Mouse (Mus musculus): ENCODE results near the gene Rapgef5. TPM values are rescaled to one million over a fixed set of nuclear protein-coding genes. Genes with fewer than 3 reads are reported as not detected.

Gene Rapgef5
- polyA plus RNA-seq, 1 experiment, result 0.01 TPM

- no peaks in the 10 kb centered on the region for H3K36me3 ChIP-seq (ENCODE audit: control insufficient read depth)
- no peaks in the 10 kb centered on the region for H3K27me3 ChIP-seq (ENCODE audit: control insufficient read depth)
- no peaks in the 10 kb centered on the region for H3K9me3 ChIP-seq (ENCODE audit: control insufficient read depth, low read length)
- TF ChIP-seq TAL1 (IDR thresholded peaks at IDR 0.05; ENCODE audit: low read length) (no peak), GATA1 (IDR thresholded peaks at IDR 0.05; ENCODE audit: low read length) (no peak)
- H3K4me1 ChIP-seq (ENCODE audit: control insufficient read depth), result no peaks in the 10 kb centered on the region
- H3K4me3 ChIP-seq (replicated peaks), result no peak overlapping the region
These were observed 106.7 kb downstream of the Rapgef5 start for GRCm38 (mm10) chr12:117622972-117623371.

GRCm38 (mm10) chr12:117627311-117627710, 111.0 kb downstream of the Rapgef5 start:
- no peaks in the 10 kb centered on the region for H3K9me3 ChIP-seq (ENCODE audit: control insufficient read depth, low read length)
- H3K27me3 ChIP-seq (ENCODE audit: control insufficient read depth), result no peaks in the 10 kb centered on the region
- TF ChIP-seq TAL1 (IDR thresholded peaks at IDR 0.05; ENCODE audit: low read length) (no peak), GATA1 (IDR thresholded peaks at IDR 0.05; ENCODE audit: low read length) (no peak)
- no peaks in the 10 kb centered on the region for H3K36me3 ChIP-seq (ENCODE audit: control insufficient read depth)
- no peak overlapping the region for H3K4me3 ChIP-seq (replicated peaks)
- H3K4me1 ChIP-seq (ENCODE audit: control insufficient read depth), result no peaks in the 10 kb centered on the region

GRCm38 (mm10) chr12:117628321-117629093, 112.2 kb downstream of the Rapgef5 start:
- Histone ChIP-seq H3K4me3 (replicated peaks) (no peak overlapping the region), H3K27me3 (ENCODE audit: control insufficient read depth) (no peaks in the 10 kb centered on the region), H3K4me1 (ENCODE audit: control insufficient read depth) (no peaks in the 10 kb centered on the region), H3K36me3 (ENCODE audit: control insufficient read depth) (no peaks in the 10 kb centered on the region), H3K9me3 (ENCODE audit: control insufficient read depth, low read length) (no peaks in the 10 kb centered on the region)
- TF ChIP-seq GATA1 (IDR thresholded peaks at IDR 0.05; ENCODE audit: low read length) (no peak), TAL1 (IDR thresholded peaks at IDR 0.05; ENCODE audit: low read length) (no peak)

GRCm38 (mm10) chr12:117632133-117632532, 115.9 kb downstream of the Rapgef5 start:
- no peaks in the 10 kb centered on the region for H3K4me1 ChIP-seq (ENCODE audit: control insufficient read depth)
- H3K4me3 ChIP-seq (replicated peaks), result no peak overlapping the region
- H3K36me3 ChIP-seq (ENCODE audit: control insufficient read depth), result no peaks in the 10 kb centered on the region
- TF ChIP-seq TAL1 (IDR thresholded peaks at IDR 0.05; ENCODE audit: low read length), result no peak
- TF ChIP-seq GATA1 (IDR thresholded peaks at IDR 0.05; ENCODE audit: low read length), result no peak
- no peaks in the 10 kb centered on the region for H3K9me3 ChIP-seq (ENCODE audit: control insufficient read depth, low read length)
- no peaks in the 10 kb centered on the region for H3K27me3 ChIP-seq (ENCODE audit: control insufficient read depth)

GRCm38 (mm10) chr12:117636139-117636772, 120.0 kb downstream of the Rapgef5 start:
- TF ChIP-seq GATA1 (IDR thresholded peaks at IDR 0.05; ENCODE audit: low read length) (no peak), TAL1 (IDR thresholded peaks at IDR 0.05; ENCODE audit: low read length) (no peak)
- Histone ChIP-seq H3K36me3 (ENCODE audit: control insufficient read depth) (no peaks in the 10 kb centered on the region), H3K27me3 (ENCODE audit: control insufficient read depth) (no peaks in the 10 kb centered on the region), H3K4me3 (replicated peaks) (no peak overlapping the region), H3K9me3 (ENCODE audit: control insufficient read depth, low read length) (no peaks in the 10 kb centered on the region), H3K4me1 (ENCODE audit: control insufficient read depth) (no peaks in the 10 kb centered on the region)

GRCm38 (mm10) chr12:117636969-117637368, 120.7 kb downstream of the Rapgef5 start:
- Histone ChIP-seq H3K27me3 (ENCODE audit: control insufficient read depth) (no peaks in the 10 kb centered on the region), H3K36me3 (ENCODE audit: control insufficient read depth) (no peaks in the 10 kb centered on the region), H3K4me3 (replicated peaks) (no peak overlapping the region), H3K9me3 (ENCODE audit: control insufficient read depth, low read length) (no peaks in the 10 kb centered on the region), H3K4me1 (ENCODE audit: control insufficient read depth) (no peaks in the 10 kb centered on the region)
- TF ChIP-seq GATA1 (IDR thresholded peaks at IDR 0.05; ENCODE audit: low read length) (no peak), TAL1 (IDR thresholded peaks at IDR 0.05; ENCODE audit: low read length) (no peak)

GRCm38 (mm10) chr12:117638833-117639232, 122.6 kb downstream of the Rapgef5 start:
- Histone ChIP-seq H3K9me3 (ENCODE audit: control insufficient read depth, low read length) (no peaks in the 10 kb centered on the region), H3K4me3 (replicated peaks) (no peak overlapping the region), H3K4me1 (ENCODE audit: control insufficient read depth) (no peaks in the 10 kb centered on the region), H3K36me3 (ENCODE audit: control insufficient read depth) (no peaks in the 10 kb centered on the region), H3K27me3 (ENCODE audit: control insufficient read depth) (no peaks in the 10 kb centered on the region)
- TF ChIP-seq TAL1 (IDR thresholded peaks at IDR 0.05; ENCODE audit: low read length), result no peak
- no peak for TF ChIP-seq GATA1 (IDR thresholded peaks at IDR 0.05; ENCODE audit: low read length)

GRCm38 (mm10) chr12:117639356-117640121, 123.3 kb downstream of the Rapgef5 start:
- no peaks in the 10 kb centered on the region for H3K27me3 ChIP-seq (ENCODE audit: control insufficient read depth)
- H3K36me3 ChIP-seq (ENCODE audit: control insufficient read depth), result no peaks in the 10 kb centered on the region
- H3K9me3 ChIP-seq (ENCODE audit: control insufficient read depth, low read length), result no peaks in the 10 kb centered on the region
- no peak for TF ChIP-seq GATA1 (IDR thresholded peaks at IDR 0.05; ENCODE audit: low read length)
- no peak for TF ChIP-seq TAL1 (IDR thresholded peaks at IDR 0.05; ENCODE audit: low read length)
- no peaks in the 10 kb centered on the region for H3K4me1 ChIP-seq (ENCODE audit: control insufficient read depth)
- no peak overlapping the region for H3K4me3 ChIP-seq (replicated peaks)

GRCm38 (mm10) chr12:117642512-117642911, 126.2 kb downstream of the Rapgef5 start:
- no peaks in the 10 kb centered on the region for H3K27me3 ChIP-seq (ENCODE audit: control insufficient read depth)
- H3K36me3 ChIP-seq (ENCODE audit: control insufficient read depth), result no peaks in the 10 kb centered on the region
- no peaks in the 10 kb centered on the region for H3K9me3 ChIP-seq (ENCODE audit: control insufficient read depth, low read length)
- no peak overlapping the region for H3K4me3 ChIP-seq (replicated peaks)
- TF ChIP-seq GATA1 (IDR thresholded peaks at IDR 0.05; ENCODE audit: low read length) (no peak), TAL1 (IDR thresholded peaks at IDR 0.05; ENCODE audit: low read length) (no peak)
- no peaks in the 10 kb centered on the region for H3K4me1 ChIP-seq (ENCODE audit: control insufficient read depth)
